Mouse (Mus musculus): ENCODE results near the gene Olfr1394. TPM values are rescaled to one million over a fixed set of nuclear protein-coding genes. Genes with fewer than 3 reads are reported as not detected.

Olfr1394 gene
- polyA plus RNA-seq (2015; fragmentation: Nextera tagmentation; extraction: Ambion mirVana): not detected in 2 replicates

GRCm38 (mm10) chr11:49154077-49154476, at the start of gene Olfr1394:
Olfr1394 (plus strand) TSS chr11:49154377.

GRCm38 (mm10) chr11:49114774-49115173, 39.4 kb upstream of the Olfr1394 start, which contains the start of gene Olfr1396:
Olfr1396 (minus strand) TSS chr11:49114874.

GRCm38 (mm10) chr11:49141974-49142373, 12.2 kb upstream of the Olfr1394 start, which contains the start of gene Olfr1395:
Olfr1395 (plus strand) TSS chr11:49142274.

GRCm38 (mm10) chr11:49186955-49187488, 32.8 kb downstream of the Olfr1394 start, which contains the start of gene Btnl9:
Btnl9 (minus strand) TSS chr11:49187159.

GRCm38 (mm10) chr11:49203129-49203768, 49.1 kb downstream of the Olfr1394 start, which contains the start of gene Zfp62:
Zfp62 (plus strand) TSS chr11:49203292.

Other genes starting within 250 kb of the Olfr1394 start
- 4.9 and 5.6 TPM in 2 replicates for gene Psme2b, start 208.2 kb upstream of the Olfr1394 start, polyA plus RNA-seq (2015; fragmentation: Nextera tagmentation; extraction: Ambion mirVana)
- gene Olfr56, start 175.5 kb upstream of the Olfr1394 start, polyA plus RNA-seq (2015; fragmentation: Nextera tagmentation; extraction: Ambion mirVana): 0.12 TPM in 1 of 2 replicates, not detected in the other
- 2.5 and 3.0 TPM in 2 replicates for gene 9930111J21Rik1, start 175.0 kb upstream of the Olfr1394 start, polyA plus RNA-seq (2015; fragmentation: Nextera tagmentation; extraction: Ambion mirVana)
- 0.02 TPM in 1 of 2 replicates, not detected in the other for gene Gm12185, start 162.2 kb upstream of the Olfr1394 start, polyA plus RNA-seq (2015; fragmentation: Nextera tagmentation; extraction: Ambion mirVana)
- gene Tgtp1, start 160.2 kb upstream of the Olfr1394 start, polyA plus RNA-seq (2015; fragmentation: Nextera tagmentation; extraction: Ambion mirVana): 0.85 and 1.6 TPM in 2 replicates
- gene 9930111J21Rik2, start 103.1 kb upstream of the Olfr1394 start, polyA plus RNA-seq (2015; fragmentation: Nextera tagmentation; extraction: Ambion mirVana): 2.0 TPM in 2 replicates
- gene Tgtp2, start 90.2 kb upstream of the Olfr1394 start, polyA plus RNA-seq (2015; fragmentation: Nextera tagmentation; extraction: Ambion mirVana): 0.48 and 0.78 TPM in 2 replicates
- gene Ifi47, start 77.8 kb upstream of the Olfr1394 start, polyA plus RNA-seq (2015; fragmentation: Nextera tagmentation; extraction: Ambion mirVana): 2.9 TPM in 2 replicates
- not detected in 2 replicates for gene Olfr1396, start 39.5 kb upstream of the Olfr1394 start, polyA plus RNA-seq (2015; fragmentation: Nextera tagmentation; extraction: Ambion mirVana)
- not detected in 2 replicates for gene Olfr1395, start 12.1 kb upstream of the Olfr1394 start, polyA plus RNA-seq (2015; fragmentation: Nextera tagmentation; extraction: Ambion mirVana)
- gene Btnl9, start 32.8 kb downstream of the Olfr1394 start, polyA plus RNA-seq (2015; fragmentation: Nextera tagmentation; extraction: Ambion mirVana): 0.57 TPM in 2 replicates
- 15.2 and 16.7 TPM in 2 replicates for gene Zfp62, start 48.9 kb downstream of the Olfr1394 start, polyA plus RNA-seq (2015; fragmentation: Nextera tagmentation; extraction: Ambion mirVana)
- 47.9 and 52.0 TPM in 2 replicates for gene Mgat1, start 89.8 kb downstream of the Olfr1394 start, polyA plus RNA-seq (2015; fragmentation: Nextera tagmentation; extraction: Ambion mirVana)
- not detected in 2 replicates for gene Olfr1393, start 123.9 kb downstream of the Olfr1394 start, polyA plus RNA-seq (2015; fragmentation: Nextera tagmentation; extraction: Ambion mirVana)
- gene Olfr1392, start 130.9 kb downstream of the Olfr1394 start, polyA plus RNA-seq (2015; fragmentation: Nextera tagmentation; extraction: Ambion mirVana): not detected in 2 replicates
- not detected in 2 replicates for gene Olfr10, start 150.4 kb downstream of the Olfr1394 start, polyA plus RNA-seq (2015; fragmentation: Nextera tagmentation; extraction: Ambion mirVana)
- gene Olfr1391, start 168.4 kb downstream of the Olfr1394 start, polyA plus RNA-seq (2015; fragmentation: Nextera tagmentation; extraction: Ambion mirVana): not detected in 2 replicates
- not detected in 2 replicates for gene Olfr1390, start 180.8 kb downstream of the Olfr1394 start, polyA plus RNA-seq (2015; fragmentation: Nextera tagmentation; extraction: Ambion mirVana)